Mouse (Mus musculus) spleen, adult 12 weeks (tissue): Measurements from ENCODE around the gene 5330417C22Rik.

Experiments
- DNase-seq: peaks from one replicate; pipeline ENCODE4 v3.0.0; 2022; ENCODE audit warnings: low spot score

Gene 5330417C22Rik

DNA sequence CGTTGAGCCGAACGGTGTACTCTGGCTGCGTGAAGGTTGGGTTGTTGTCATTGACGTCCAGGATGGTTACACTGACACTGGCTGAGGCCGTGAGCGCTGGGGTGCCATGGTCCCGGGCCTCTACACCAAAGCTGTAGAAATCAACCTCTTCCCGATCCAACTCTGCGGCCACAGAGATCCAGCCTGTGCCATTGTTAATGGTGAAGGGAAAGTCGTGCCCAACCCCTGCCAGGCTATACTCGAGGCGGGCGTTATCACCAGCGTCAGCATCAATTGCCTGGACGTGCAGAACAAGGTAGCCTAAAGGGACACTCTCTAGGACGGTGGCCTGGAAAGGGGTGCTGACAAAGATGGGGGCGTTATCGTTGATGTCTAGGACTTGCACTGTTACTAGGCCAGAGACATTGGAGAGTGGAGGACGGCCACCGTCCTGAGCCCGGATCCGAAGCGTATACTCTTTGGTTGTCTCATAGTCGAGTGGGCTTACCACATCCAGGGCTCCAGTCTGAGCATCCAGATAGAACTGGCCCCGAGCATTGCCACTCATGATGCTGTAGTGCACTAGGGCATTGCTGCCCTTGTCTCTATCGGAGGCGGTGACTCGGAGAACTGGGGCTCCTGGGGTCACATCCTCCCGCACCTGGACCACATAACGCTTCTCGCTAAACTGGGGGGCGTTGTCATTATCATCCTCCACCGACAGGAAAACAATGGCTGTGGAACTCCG is 122.5 kb downstream of the 5330417C22Rik start:
- no peak for DNase-seq

DNA sequence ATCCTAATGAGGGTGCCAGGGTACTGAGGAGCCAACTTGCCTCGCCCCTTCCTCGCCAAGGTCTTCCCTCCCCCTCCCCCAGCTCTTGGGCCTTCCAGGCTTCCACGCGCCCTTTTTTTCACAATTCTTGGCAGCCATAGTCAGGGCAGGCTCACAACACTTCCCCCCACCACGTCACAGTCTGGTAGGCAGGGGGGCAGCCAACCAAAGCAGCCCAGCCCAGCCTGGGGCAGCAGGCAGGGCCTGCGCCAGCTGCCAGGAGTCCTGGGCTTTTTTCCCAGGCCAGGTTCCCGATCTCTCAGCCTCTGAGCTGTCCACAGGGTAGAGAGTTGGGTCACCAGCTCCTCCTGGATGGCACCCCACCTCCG is 124.6 kb downstream of the 5330417C22Rik start:
- no peak for DNase-seq

DNA sequence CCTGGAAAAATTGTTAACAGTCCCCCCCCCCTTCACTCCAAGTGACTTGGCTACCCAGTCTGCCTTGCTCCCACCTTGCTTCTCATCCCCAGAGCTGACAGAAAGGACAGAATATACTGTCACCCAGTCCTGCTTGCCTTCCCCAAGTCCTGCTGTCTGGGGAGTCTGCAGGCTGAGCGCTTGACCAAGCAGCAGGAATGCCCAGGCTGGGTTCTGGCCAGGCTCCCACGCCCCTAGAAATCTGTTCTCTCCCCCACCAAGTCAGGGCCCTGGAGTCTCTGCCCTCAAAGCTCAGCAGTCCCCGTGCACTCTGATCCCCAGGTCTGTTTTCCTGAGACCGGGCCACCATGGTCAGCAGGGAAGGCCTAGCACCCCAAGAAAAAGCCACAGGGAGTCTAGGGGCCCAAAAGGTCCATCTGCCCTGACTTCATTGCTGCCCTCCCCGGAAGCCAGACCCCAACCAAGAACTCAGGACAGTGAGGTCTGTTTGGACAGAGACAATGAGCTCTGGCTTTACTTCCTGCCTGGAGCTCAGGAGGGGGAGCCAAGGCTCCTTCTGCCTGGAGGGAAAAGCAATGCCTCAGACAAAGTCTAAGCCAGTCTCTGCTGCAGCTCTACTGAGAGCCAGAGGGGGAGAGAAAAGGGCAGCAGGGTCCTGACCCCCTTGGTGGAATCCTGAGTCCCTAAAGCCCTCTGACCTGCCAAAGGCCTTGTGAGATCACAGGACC is 125.1 kb downstream of the 5330417C22Rik start:
- no peak for DNase-seq

DNA sequence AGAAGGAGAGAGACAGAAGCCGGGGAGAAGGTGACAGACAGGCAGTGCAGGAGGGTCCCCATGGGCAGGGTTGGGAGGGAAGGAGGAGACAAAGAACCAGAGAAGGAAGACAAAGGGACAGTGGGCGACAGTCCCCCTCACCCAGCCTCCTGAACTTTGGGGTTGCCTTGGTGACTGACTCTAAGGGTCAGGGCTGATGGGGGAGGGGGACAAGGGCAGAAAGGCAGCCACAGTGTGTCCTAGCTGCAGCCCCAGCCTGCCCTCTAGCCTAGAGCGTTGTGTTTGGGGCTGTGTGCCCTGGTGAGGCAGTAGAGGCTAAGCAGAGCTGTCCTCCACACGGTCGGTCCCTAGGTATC is 126.0 kb downstream of the 5330417C22Rik start:
- no peak for DNase-seq

DNA sequence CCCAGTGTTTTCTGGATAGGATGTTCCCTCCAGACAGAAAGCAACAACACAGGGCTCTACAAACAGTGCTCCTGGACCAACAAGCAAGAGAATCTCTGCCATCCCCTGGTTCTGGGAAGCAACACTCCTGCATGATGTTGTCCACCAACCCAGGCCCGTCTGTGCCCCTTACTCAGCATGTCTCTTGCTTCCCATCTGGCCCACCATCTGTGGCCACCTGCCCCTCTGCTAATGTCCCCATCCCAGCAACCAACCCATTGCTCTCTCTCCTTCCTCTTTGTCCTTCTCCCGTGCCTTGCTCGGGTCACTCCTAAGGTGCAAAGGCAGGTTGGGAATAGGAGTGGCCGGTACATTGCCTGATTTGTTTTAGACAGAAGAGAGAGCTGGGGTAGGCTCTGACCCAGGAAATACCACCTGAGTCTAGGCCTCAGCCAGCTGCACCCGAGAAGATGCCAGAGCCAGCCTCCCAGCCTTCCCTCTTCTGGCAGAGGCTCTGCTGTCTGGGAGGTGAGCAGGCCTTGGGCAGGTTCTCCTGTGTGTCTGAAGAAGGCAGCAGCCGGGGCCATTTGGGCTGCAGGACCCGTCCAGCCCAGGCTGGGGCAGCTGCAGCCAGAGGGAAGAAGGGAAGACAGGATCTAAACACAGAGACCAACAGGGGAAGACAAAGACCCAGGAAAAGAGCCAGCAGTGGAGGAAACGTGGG is 126.5 kb downstream of the 5330417C22Rik start:
- DNase-seq: no peak

DNA sequence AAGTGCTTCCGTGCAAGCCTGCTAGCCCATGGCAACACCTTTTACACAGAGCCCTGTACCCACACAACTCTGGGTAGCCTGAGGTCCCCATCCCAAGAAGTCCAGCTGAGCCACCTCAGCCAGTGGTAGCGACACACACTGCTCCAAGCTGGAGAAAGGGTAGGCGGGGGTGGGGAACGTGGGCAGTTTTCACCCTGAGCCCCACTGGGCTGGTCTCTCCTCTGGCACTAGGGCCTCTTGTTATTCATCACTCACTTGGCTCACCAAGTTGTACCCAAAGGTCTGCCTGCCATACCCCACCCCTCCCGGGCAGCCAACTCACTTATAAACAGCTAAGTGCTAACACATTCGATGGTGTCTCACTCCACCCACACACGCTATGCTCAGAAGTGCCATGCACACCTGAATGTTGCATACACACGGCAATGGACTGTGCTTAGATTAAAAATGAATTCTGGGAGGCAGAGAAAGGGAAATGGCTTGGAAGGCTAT is 127.8 kb downstream of the 5330417C22Rik start:
- no peak for DNase-seq

DNA sequence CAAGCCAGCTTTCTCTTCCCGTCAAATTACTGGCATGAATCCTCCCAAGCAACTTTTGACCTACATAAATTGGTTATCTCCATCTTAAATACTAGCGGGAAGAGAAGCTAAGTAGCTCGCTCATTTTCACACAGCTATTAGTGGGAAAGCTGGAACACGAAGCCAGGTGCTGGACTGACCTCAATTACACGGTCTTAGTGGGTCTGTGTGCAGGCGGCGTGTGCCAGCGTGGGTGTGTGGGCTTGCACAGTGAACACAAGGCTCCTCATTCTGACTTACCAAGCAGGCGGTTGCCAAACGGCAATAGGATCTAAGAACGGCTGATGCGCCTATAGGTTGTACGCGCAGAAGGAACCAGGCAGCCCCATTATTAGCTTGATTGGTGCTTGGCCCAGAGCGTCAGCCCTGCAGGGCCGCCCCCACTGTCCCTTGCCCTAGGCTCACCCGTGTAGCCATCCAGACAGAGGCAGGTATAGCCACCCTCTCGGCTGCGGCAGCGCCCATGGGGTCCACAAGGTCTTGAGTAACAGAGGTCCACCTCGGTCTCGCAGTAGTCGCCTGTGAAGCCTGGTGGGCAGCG is 129.9 kb downstream of the 5330417C22Rik start:
- DNase-seq: no peak
